Mouse (Mus musculus) megakaryocyte, embryonic 14.5 days (primary cell): ENCODE measurements around the gene Sh3bp4. TPM values are rescaled to one million over a fixed set of nuclear protein-coding genes. Genes with fewer than 3 reads are reported as not detected.

ENCODE experiments used
- H3K27me3 ChIP-seq: replicated peaks from 2 replicates; pipeline ENCODE3; 2012; ENCODE audit warnings: inconsistent platforms
- H3K36me3 ChIP-seq: replicated peaks from 2 replicates; pipeline ENCODE3; 2012; ENCODE audit warnings: low read length, inconsistent platforms, mixed read lengths
- H3K4me1 ChIP-seq: 2 replicates; pipeline ENCODE4 v1.6.1; 2012; ENCODE audit warnings: inconsistent platforms
- H3K4me3 ChIP-seq: replicated peaks from 2 replicates; pipeline ENCODE3; 2012; ENCODE audit warnings: moderate library complexity, mild to moderate bottlenecking, inconsistent platforms
- H3K9me3 ChIP-seq: 2 replicates; pipeline ENCODE4 v1.6.1; 2012; ENCODE audit warnings: inconsistent platforms
- FLI1 ChIP-seq: IDR thresholded peaks from 2 replicates; pipeline ENCODE4 v1.6.1; 2012; ENCODE audit warnings: low read length, inconsistent platforms, mixed read lengths
- GATA1 ChIP-seq: IDR thresholded peaks from 3 replicates; pipeline ENCODE4 v1.6.1; 2012; ENCODE audit warnings: mixed read lengths, low read length, inconsistent platforms, borderline replicate concordance
- polyA plus RNA-seq: library from polyadenylated mRNA; stranded (reverse); fragments of >175 nt; gene quantifications from 2 replicates; pipeline ENCODE4 v1.2.3, GENCODE M21; 2012; ENCODE audit warnings: low replicate concordance; ENCODE audit not compliant: insufficient read depth

Gene Sh3bp4
- 0.21 TPM in 1 of 2 replicates, not detected in the other for polyA plus RNA-seq

DNA sequence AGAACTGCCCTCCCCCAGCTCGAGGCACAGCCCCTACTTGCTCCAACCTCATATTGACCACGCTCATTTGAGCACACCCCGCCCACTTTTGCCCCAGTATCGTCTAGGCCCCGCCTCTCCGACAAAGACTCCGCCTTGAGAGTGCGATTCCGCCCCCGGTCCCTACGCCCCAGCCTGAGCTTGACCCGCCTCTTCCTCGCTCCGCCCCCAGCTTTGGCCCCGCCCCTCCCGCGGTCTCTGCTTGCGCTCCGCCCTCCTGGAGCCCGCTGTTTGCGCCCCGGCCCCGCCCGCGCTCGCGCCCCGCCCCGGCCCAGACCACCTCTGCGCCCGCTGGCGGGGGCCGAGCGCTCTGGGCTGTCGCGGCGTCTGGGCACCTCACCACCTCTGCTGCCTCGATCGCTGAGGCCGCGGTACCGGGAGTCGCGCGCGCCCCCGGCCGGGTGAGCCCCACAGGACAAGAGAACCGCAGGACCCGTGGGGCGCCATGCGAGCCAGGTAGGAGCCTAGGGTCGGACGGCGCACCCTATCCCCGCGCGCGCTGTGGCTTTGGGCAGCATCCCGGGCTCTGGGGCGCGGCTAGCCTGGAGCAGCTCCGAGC, at the start of gene Sh3bp4:
TSS of gene Sh3bp4 (plus strand) at position 313 of the 598 bp plus-strand sequence.
- H3K4me1 ChIP-seq, result peaks cover 19% of the 10 kb centered on the region
- H3K9me3 ChIP-seq, result peaks cover 19% of the 10 kb centered on the region
- no peak for TF ChIP-seq GATA1
- H3K27me3 ChIP-seq, result peaks cover 59% of the 10 kb centered on the region
- H3K36me3 ChIP-seq, result no peaks in the 10 kb centered on the region
- peak within 1 kb of the TSS; percentile 90 for H3K4me3 ChIP-seq

DNA sequence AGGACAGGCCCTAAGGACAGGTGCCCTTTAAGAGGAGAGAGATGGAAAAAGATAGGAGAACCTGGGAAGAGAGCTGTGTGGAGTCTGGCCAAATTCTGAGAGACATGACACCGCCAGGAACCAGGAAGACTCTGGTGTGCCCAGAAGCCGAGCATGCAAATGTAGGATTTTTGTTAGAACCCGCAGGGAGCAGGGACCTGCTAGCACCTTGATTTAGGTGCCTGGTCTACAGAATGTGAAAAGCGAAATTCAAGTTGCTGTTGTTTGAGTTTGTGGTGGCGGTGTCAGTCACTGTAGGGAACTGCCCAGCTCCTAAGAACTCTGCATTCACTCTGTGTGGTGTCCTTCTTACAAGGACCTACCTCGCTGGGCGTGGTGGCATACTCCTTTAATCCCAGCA, 47.2 kb upstream of the Sh3bp4 start:
- no peaks in the 10 kb centered on the region for H3K36me3 ChIP-seq
- no peaks in the 10 kb centered on the region for H3K4me1 ChIP-seq
- H3K4me3 ChIP-seq, result no peak overlapping the region
- TF ChIP-seq GATA1, result no peak
- no peak for TF ChIP-seq FLI1
- H3K9me3 ChIP-seq, result no peaks in the 10 kb centered on the region
- H3K27me3 ChIP-seq, result no peaks in the 10 kb centered on the region

DNA sequence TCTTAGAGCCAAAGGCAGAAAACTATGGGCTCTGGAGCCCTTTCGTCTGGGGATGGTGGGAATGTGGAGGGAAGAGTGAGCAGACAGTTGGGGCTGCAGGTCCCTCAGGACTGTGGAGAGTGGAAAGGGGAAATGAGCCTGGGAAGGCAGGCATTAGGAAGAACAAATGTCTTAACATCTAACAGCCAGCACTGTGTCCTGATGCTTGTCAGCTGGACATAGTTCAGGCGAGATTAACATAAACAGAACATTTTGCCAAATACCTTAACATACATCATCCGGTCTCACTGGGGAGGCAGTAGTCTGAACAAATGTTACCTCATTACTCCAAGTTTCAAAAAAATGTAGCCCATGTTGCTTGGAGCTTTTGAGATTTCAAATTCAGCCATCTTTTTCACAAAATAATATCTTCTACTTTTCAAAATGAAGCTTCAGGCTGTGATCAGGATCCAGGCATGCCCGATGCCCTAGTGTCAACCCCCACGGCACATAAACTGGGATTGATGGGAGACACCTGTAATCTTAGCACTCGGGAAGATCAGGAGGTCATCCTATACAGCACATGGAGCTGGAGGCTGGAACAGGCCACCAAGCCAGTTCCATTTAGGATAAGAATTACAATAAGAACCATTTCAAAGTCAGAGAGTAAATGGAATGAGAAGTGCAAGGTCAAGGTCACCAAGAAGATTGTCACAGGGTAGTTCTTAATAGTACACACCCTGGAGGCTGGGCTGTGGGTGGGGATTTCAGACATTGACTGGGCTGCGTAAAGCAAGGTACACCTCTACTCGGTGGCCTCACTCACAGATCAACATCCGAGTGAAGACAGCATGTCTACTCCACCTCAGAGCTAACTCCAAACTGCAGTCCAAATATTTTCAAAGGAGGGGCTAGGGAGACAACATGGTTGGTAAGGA, 45.3 kb upstream of the Sh3bp4 start:
- Histone ChIP-seq H3K9me3 (peaks cover 10% of the 10 kb centered on the region), H3K36me3 (no peaks in the 10 kb centered on the region), H3K4me3 (no peak overlapping the region), H3K27me3 (no peaks in the 10 kb centered on the region), H3K4me1 (no peaks in the 10 kb centered on the region)
- TF ChIP-seq GATA1 (no peak), FLI1 (no peak)

DNA sequence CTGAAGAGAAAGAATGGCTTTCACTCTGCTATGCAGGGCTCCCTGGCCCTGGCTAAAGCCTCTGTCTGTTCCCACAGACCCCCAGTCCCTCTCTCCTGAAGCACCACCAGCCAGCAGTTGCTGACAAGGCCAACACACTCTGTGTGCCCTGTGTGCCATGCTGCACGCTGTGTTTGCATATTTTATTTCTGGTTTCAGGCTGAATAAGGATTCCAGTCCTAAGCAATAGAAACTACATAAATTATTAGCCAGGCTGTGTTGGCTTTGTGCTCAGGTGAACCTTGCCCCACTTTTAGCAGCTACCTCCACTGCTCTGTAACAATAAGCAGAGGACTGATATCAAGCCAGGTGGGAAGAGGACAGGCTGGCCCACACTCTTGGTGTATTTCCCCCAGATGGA, 44.2 kb upstream of the Sh3bp4 start:
- TF ChIP-seq FLI1 (no peak), GATA1 (no peak)
- Histone ChIP-seq H3K27me3 (no peaks in the 10 kb centered on the region), H3K36me3 (no peaks in the 10 kb centered on the region), H3K9me3 (peaks cover 13% of the 10 kb centered on the region), H3K4me3 (no peak overlapping the region), H3K4me1 (no peaks in the 10 kb centered on the region)

DNA sequence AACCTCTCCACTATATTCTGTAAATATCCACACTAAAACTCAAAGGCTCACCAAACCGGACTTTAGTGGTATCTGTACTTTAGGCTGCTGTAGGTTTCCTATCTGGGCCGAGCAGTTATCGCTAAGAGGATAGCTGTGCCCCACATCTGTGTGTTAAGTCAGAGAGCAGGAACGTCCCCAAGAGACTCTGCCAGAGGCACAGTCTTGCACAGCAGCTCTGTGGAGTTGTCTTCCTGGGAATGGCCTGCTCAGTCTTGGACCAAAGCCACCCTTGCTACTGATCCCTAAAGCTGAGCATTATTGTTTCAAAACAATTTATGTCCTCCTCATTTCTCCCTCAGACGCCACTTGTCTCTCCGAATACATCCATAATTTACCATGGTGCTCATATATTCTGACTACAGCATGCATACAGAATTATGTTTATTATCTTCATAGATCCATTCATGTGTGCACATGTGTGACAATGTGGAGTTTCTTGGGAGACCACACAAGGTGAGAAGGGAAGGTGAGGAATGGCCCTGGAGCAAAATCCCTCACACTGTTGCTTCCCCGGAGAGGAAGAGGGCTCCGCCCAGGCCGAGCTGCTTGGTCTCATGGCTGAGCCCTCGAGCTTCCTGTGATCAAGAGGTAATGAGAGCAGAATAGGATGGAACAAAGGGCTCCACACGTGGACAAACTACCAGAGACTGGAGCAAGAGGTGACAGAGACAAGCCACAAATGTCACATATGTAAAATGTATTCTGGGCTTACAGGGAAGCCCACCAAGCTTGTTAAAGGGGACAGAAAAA, 40.9 kb upstream of the Sh3bp4 start:
- Histone ChIP-seq H3K27me3 (no peaks in the 10 kb centered on the region), H3K4me3 (no peak overlapping the region), H3K9me3 (peaks cover 27% of the 10 kb centered on the region), H3K4me1 (no peaks in the 10 kb centered on the region), H3K36me3 (no peaks in the 10 kb centered on the region)
- TF ChIP-seq FLI1 (no peak), GATA1 (no peak)

DNA sequence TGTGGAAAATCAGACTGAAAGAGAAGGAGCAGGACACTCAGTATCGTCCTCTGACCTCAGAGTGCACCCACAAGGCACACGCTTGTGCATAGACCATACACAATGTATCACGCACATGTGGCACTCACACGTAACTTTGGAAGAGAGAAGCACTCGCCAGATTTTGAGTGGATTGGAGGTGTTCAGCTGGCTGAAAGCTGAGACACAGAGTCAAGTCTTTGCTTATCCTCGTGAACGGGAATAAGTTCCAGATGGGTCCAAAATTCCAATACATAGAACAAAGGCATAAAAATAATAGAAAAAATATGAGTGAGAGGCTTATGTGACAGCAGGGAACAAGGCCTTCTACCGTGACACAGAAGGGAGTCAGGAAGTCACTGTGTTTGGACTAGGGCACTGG, 36.6 kb upstream of the Sh3bp4 start:
- peaks cover 37% of the 10 kb centered on the region for H3K9me3 ChIP-seq
- no peaks in the 10 kb centered on the region for H3K27me3 ChIP-seq

DNA sequence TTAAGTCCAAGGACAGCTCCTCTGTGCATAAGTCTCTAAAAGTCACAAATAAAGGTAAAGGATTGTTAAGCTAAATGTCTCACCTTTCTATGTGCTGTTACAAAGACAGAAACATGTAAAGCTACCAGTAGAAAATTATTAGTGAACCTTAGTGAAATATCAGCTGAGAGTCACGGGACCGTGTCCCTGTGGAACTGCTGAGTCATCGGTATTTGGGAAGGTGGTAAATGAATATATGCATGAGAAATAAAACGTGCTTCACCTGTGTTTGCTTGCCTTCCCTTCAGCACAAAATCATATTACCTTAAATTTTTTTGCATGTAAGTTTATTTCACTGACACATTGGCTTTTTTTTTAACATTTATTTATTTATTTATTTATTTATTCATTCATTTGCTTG, 36.2 kb upstream of the Sh3bp4 start:
- H3K4me3 ChIP-seq, result no peak overlapping the region
- no peaks in the 10 kb centered on the region for H3K36me3 ChIP-seq
- H3K27me3 ChIP-seq, result no peaks in the 10 kb centered on the region
- H3K9me3 ChIP-seq, result peaks cover 33% of the 10 kb centered on the region
- TF ChIP-seq GATA1, result no peak
- TF ChIP-seq FLI1, result no peak
- H3K4me1 ChIP-seq, result no peaks in the 10 kb centered on the region

More for the DNA sequence above, 36.6 kb upstream of the Sh3bp4 start:
- no peaks in the 10 kb centered on the region for H3K4me1 ChIP-seq
- no peak overlapping the region for H3K4me3 ChIP-seq
- no peaks in the 10 kb centered on the region for H3K36me3 ChIP-seq
- TF ChIP-seq GATA1 (no peak), FLI1 (no peak)

DNA sequence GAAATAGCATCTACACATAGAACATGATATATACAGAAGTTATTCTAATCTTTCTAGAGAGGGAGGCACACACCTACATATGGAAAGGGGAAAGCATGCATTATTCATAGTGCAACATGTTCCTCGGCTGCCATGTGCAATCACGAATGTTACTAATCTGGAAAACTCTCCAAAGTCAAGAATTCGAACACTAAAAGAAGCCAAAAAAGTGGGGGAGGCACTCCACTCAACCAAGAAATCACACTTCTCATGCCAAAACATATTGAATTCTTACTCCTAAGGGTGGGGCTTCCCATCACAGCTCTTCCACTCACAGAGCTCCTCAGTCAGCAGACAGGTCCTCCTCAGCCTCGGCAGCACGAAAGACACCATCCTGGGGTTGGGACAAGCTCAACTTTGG, 35.1 kb upstream of the Sh3bp4 start:
- Histone ChIP-seq H3K4me1 (no peaks in the 10 kb centered on the region), H3K4me3 (no peak overlapping the region), H3K36me3 (no peaks in the 10 kb centered on the region), H3K27me3 (no peaks in the 10 kb centered on the region), H3K9me3 (peaks cover 30% of the 10 kb centered on the region)
- TF ChIP-seq FLI1, result no peak
- TF ChIP-seq GATA1, result no peak

DNA sequence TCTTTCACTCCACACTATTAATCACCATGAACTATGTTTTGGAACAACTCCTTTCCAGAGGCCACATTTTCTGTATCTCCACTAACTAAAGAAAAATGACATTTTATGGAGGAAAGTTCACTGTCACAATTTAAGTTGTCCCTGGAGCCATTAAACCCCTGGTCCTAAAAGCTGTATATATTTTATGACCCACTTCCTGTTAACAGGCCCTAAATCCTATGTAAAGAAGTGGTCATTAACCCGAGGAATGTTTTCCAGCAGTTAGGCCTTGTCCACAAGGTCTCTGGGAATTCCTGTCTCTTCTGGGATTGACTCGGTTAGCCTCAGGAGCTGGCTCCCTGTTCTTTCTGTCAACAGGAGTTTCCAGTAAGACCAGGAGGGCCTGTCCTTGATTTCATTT, 30.4 kb upstream of the Sh3bp4 start:
- no peaks in the 10 kb centered on the region for H3K36me3 ChIP-seq
- TF ChIP-seq FLI1 (no peak), GATA1 (no peak)

More for the DNA sequence above, 30.4 kb upstream of the Sh3bp4 start:
- no peak overlapping the region for H3K4me3 ChIP-seq
- H3K27me3 ChIP-seq, result no peaks in the 10 kb centered on the region
- no peaks in the 10 kb centered on the region for H3K4me1 ChIP-seq
- H3K9me3 ChIP-seq, result peaks cover 19% of the 10 kb centered on the region
